Mouse (Mus musculus): ENCODE results near the gene Ggt1.

The Ggt1 gene

DNA sequence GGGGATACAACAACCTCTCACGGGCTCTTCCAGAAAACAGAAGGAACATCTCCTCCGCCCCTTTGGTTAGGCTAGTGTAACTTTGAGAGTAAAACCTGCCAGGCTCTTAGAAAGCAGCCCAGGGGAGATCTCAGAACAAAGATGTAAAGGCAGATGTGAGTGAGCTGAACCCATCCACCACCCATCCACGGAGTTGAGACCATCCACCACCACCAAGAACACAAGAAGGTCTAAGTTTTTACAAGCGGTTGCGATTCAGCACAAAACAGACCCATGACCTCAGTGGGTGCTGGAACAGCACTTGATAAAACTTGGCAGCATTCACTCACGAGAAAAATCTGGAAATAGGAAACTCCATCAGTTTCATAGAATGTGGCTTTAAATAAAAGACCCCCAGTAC, 64.5 kb downstream of the Ggt1 start:
- no peak for DNase-seq (ENCODE audit: extremely low read depth, low read depth, low spot score)

DNA sequence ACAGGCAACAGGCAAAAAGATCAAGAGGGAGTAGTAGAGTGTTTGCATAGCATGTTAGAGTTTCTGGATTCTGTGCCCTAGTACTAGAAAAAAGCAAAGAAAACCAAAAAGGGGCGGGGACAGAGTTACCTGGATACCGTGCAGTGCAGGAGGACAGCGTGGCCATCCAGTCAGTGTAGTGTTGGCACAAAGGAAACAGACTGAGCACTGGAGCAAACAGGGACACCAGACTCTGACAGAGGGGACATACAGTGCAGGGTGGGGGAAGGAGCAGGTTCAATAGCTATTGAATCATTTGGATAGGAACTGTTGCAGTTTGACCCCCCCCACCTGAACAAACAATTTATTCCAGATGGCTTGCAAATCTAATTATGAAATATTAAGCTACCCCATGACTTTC, 65.6 kb downstream of the Ggt1 start:
- no peak for DNase-seq (ENCODE audit: extremely low read depth, low read depth, low spot score)

DNA sequence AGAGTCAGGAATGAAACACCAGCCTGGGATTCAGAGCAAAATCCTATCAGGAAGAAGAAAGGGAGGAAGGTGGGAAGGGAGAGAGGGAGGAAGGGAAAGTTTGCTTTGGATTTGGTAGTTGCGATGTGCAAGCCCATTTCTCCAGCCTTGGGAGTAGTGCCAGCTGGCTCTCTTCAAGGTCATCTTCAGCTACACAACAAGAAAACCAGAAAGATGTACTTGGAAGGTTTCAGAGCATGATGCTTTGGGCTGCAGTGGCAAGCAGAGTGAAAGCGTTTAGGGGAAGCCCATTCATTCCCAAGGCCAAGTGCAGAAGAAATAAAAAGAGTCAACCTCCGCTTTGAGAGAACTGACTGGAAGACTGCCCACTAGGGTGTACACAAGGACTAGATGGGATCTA, 66.1 kb downstream of the Ggt1 start:
- no peak for DNase-seq (ENCODE audit: extremely low read depth, low read depth, low spot score)

DNA sequence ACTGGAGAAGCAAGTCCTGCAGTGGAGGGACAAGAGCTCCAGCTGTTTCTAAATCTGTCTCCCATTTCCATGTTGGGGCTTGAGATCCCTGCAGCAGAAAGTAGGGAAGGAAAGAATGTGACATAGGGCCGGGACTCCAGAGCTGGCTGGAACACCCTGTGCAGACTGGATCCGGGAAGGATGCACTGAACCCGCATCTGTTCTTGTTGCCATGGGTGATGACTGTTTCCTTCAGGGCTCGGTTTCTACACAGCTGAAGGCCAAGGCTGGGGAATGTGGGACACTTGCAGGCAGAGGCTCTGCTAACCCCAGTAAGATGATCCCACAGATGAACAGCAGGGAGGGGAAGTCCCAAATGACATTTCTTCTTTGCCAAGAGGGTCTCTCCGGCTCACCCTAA, 71.2 kb downstream of the Ggt1 start:
- no peak for DNase-seq (ENCODE audit: extremely low read depth, low read depth, low spot score)

DNA sequence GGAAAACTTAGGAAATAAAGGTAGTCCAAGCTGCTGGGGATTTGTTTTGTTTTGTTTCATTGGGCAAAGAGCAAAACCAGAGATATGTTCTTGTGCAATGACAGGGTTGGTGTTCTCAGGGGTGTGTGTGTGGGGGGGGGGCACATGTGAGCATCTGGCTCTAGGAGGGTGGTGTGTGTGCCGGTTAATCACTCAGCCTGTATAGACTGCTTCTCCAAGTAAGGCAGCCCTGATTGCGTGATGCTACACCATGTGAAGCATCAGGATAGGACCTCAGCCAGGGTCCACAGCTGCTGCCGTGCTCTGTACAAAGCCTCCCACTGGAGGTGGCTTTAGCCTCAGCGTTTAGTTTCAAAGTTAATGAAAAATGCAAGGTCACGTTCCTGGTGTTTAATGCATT, 71.6 kb downstream of the Ggt1 start:
- no peak for DNase-seq (ENCODE audit: extremely low read depth, low read depth, low spot score)

DNA sequence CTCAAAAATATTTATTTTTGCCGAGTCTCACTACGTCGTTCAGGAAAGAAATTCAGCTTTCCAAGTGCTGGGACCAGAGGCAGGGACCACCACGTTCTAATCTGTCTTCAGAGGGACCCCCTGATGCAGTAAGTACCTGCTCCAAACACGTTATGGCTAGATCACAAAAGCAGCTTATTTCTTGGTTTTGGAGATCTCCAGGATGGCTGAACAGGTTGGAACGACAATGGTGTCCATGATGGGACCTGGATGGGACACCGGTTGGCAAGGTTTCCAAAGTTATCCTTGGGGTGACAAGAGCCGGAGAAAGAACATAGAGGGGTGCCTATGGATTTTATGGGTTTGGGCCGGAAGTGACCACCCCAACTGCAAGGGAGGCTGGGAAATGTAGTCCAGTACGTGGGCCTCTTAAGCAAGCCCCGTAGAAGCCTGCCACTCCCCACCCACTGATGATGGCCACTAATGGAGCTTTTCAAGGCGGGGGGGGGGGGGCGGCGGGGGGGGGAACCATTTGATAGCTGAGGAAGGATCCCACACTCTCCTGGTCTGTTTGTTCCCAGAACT, 72.3 kb downstream of the Ggt1 start:
- DNase-seq (ENCODE audit: extremely low read depth, low read depth, low spot score) = no peak

DNA sequence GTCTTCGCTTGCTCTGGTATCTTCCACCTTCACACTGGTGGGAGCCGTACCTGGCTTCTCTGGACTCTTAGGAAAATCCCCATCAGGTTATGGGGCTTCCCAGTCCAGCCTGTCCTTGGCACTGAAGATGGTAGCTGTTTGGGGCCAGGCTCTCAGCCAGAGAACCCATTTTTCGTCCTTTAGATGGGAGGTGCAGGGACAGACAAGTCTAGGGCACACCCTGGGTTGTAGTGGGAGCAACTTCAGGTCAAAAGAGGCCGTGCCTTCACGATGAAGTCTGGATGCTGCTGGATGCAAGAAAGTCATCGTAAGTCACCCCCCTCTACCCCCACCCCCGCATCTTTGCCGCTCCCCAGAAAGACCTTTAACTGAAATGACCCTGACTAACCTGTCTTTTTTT, 73.2 kb downstream of the Ggt1 start:
- no peak for DNase-seq (ENCODE audit: extremely low read depth, low read depth, low spot score)

DNA sequence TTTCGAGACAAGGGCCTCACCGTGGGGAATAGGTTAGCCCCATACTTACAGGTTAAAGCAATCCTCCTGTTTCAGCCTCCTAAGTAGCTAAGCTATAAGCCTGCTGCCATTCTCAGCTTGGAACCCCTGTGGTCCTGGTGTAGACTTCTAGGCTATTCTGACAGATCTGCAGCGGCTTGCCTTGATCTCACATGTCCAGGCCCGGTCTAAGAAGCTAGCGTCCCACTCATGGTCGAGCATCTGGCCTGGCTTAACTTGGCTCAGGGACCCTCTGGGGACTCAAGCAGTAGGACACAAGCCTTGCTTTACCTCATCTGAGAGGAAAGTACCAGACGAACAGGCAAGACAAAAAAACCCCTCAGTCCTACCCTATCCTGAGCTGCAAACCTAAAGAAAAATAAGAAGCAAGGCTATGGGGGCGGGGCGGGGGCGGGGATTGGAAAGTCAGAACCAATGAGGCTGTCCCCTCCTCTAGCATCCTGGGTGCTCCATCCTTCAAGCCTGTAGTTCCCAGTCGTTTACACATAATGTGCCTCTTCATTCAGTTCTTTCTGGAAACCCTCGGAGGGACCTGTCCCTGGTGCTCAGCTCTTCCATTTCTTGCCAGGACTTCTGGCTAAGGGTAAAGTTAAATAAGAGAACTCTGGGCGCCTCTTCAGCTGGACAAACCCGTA, 73.8 kb downstream of the Ggt1 start:
- DNase-seq (ENCODE audit: extremely low read depth, low read depth, low spot score) = no peak

DNA sequence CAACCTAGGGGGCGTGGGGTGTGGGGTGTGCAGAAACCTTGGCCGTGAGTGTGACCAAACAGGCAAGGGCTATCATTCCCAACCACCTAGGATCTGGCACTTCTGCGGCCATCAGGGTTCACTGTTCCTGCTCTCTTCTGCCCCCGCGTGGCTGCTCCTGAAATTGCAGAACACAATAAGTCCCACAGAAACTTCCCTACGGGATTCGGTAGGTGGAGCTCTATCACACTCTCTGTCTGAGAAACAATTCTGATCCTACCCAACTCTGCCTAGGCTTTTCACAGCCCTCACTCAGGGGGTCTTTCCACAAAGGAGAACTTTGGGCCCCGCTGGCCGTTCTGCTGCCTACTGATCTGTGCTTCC, 74.3 kb downstream of the Ggt1 start:
- no peak for DNase-seq (ENCODE audit: extremely low read depth, low read depth, low spot score)
